Mouse (Mus musculus) G1E (cell line): ENCODE measurements around the gene Actc1. TPM values are rescaled to one million over a fixed set of nuclear protein-coding genes. Genes with fewer than 3 reads are reported as not detected.

ENCODE experiments used
- ATAC-seq: 2 replicates; pipeline ENCODE4 v1.8.0; 2016; ENCODE audit warnings: mild to moderate bottlenecking; ENCODE audit not compliant: insufficient number of reproducible peaks, poor library complexity, low FRiP score, severe bottlenecking; ENCODE audit errors: extremely low read depth
- DNase-seq: peaks from one replicate; pipeline ENCODE4 v3.0.0; 2012; ENCODE audit warnings: low spot score
- H3K27me3 ChIP-seq: 2 replicates; pipeline ENCODE4 v1.6.1; 2012; ENCODE audit warnings: mild to moderate bottlenecking, low read length, inconsistent platforms; ENCODE audit not compliant: insufficient read depth
- H3K36me3 ChIP-seq: replicated peaks from 2 replicates; pipeline ENCODE3; 2012; ENCODE audit warnings: mild to moderate bottlenecking, inconsistent platforms
- H3K4me1 ChIP-seq: 2 replicates; pipeline ENCODE4 v1.6.1; 2012; ENCODE audit warnings: low read depth, low read length, inconsistent platforms, mixed read lengths; ENCODE audit not compliant: insufficient read depth
- H3K4me3 ChIP-seq: 2 replicates; pipeline ENCODE4 v1.5.1; 2012; ENCODE audit warnings: low read depth, mild to moderate bottlenecking, inconsistent platforms, low read length, moderate library complexity, mixed read lengths
- H3K9me3 ChIP-seq: replicated peaks from 2 replicates; pipeline ENCODE4 v1.6.1; 2012; ENCODE audit warnings: inconsistent platforms
- CTCF ChIP-seq: IDR thresholded peaks from 2 replicates; pipeline ENCODE4 v1.5.1; 2012; ENCODE audit warnings: low read depth, low read length, inconsistent platforms, mixed read lengths
- GATA1 ChIP-seq: IDR thresholded peaks from 2 replicates; pipeline ENCODE4 v1.6.1; 2012; ENCODE audit warnings: borderline replicate concordance, low read length, inconsistent platforms, mixed read lengths
- GATA2 ChIP-seq: IDR thresholded peaks from 2 replicates; pipeline ENCODE4 v1.6.1; 2012; ENCODE audit warnings: low read depth, low read length, inconsistent platforms, borderline replicate concordance
- POLR2AphosphoS5 ChIP-seq: IDR thresholded peaks from 2 replicates; pipeline ENCODE4 v1.6.1; 2012; ENCODE audit warnings: low read depth, low read length, inconsistent platforms; ENCODE audit not compliant: insufficient replicate concordance
- TAL1 ChIP-seq: conservative IDR thresholded peaks from 2 replicates; pipeline ENCODE4 v1.6.1; 2012; ENCODE audit warnings: low read depth, low read length, inconsistent platforms, mixed read lengths
- polyA plus RNA-seq: library from polyadenylated mRNA; stranded (reverse); fragments of >175 nt; gene quantifications from 2 replicates; pipeline ENCODE4 v1.2.3, GENCODE M21; 2012
- total RNA-seq, 2 experiments: library from RNA; stranded (forward) in 1 of 2; stranded (reverse) in 1 of 2; fragments of 200-1000 nt in 1 of 2; fragments of >200 nt in 1 of 2; fragmentation: Nextera tagmentation in 1 of 2; gene quantifications; 2 replicates each; pipeline ENCODE4 v1.2.3; 2014 to 2017

Actc1 gene
- total and polyA plus RNA-seq, 3 experiments: not detected

DNA sequence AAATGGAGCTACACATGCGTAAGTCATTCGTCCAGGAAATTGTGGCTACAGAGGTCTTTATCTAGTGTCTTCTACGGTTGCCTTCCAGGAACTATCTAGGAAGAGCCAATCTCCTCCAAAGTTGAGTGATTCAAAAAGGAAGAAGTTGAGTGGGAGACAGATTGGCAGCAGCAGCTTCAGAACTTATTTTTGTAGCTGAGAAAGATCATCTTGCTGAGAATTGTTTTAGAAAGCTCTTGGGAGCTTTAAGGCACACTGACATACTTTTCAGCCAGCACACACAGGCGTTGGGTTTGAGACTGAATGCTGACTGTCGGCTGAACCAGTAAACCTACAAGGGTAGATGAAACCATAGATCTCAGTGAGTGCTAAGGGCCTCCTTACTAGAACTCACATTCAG lies 42.0 kb upstream of the Actc1 start:
- ATAC-seq (no peak), DNase-seq (no peak)
- no peak for TF ChIP-seq CTCF
- TF ChIP-seq POLR2AphosphoS5: no peak
- no peak for TF ChIP-seq GATA1
- no peak for TF ChIP-seq TAL1
- TF ChIP-seq GATA2: no peak

DNA sequence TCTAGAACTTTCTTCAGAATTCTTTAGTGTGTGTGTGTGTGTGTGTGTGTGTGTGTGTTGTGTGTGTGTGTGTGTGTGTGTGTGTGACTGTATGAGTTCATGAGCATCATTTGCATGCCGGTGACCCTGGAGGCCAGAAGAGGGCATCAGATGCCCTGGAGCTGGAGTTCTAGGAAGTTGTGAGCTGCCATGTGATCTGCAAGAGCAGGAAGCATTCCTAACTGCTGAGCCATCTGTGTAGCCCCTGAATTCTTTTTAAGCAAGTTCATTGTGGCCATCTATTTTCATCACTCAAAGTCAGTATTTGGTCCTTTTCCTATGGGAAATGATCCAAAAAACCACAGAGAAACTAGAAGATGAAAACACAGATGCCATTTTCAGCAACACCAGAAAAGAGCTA lies 41.3 kb upstream of the Actc1 start:
- no peak overlapping the region for H3K4me3 ChIP-seq
- H3K4me1 ChIP-seq: peaks cover 15% of the 10 kb centered on the region
- H3K27me3 ChIP-seq: no peaks in the 10 kb centered on the region; the same call in 1 of the 2 replicates
- no peaks in the 10 kb centered on the region for H3K9me3 ChIP-seq
- TF ChIP-seq CTCF: no peak
- TF ChIP-seq POLR2AphosphoS5: no peak
- no peak for TF ChIP-seq GATA1
- TF ChIP-seq TAL1: no peak
- no peak for TF ChIP-seq GATA2
- ATAC-seq: no peak
- DNase-seq: no peak
- peaks cover 19% of the 10 kb centered on the region for H3K36me3 ChIP-seq

More for the DNA sequence above, 42.0 kb upstream of the Actc1 start:
- Histone ChIP-seq H3K36me3 (peaks cover 25% of the 10 kb centered on the region), H3K4me1 (peaks cover 15% of the 10 kb centered on the region), H3K27me3 (no peaks in the 10 kb centered on the region; the same call in 1 of the 2 replicates), H3K9me3 (no peaks in the 10 kb centered on the region), H3K4me3 (no peak overlapping the region)

DNA sequence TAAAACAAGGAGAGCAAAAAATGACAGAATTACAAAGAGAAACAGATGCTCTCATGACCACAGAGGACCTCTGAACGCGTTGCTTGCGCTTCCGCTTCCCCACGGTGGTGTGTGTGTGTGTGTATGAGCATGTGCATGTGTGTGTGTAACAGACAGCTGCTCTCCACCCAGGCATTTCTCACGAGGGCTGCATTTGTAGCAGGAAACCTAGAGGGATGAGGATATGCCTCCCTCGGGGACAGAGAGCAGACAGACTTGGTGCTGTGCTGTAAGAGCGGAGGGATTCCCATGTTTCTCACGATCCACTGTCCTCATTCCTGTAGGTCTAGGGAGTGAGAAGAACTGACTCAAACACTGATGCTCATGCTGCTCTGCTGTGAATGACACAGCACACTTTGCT lies 40.2 kb upstream of the Actc1 start:
- no peaks in the 10 kb centered on the region for H3K9me3 ChIP-seq
- ATAC-seq (no peak), DNase-seq (no peak)
- no peaks in the 10 kb centered on the region; the same call in 1 of the 2 replicates for H3K27me3 ChIP-seq
- peaks cover 9% of the 10 kb centered on the region for H3K36me3 ChIP-seq
- TF ChIP-seq TAL1 (no peak), CTCF (no peak), GATA1 (no peak), GATA2 (no peak), POLR2AphosphoS5 (no peak)
- H3K4me1 ChIP-seq: peaks cover 15% of the 10 kb centered on the region
- no peak overlapping the region for H3K4me3 ChIP-seq

DNA sequence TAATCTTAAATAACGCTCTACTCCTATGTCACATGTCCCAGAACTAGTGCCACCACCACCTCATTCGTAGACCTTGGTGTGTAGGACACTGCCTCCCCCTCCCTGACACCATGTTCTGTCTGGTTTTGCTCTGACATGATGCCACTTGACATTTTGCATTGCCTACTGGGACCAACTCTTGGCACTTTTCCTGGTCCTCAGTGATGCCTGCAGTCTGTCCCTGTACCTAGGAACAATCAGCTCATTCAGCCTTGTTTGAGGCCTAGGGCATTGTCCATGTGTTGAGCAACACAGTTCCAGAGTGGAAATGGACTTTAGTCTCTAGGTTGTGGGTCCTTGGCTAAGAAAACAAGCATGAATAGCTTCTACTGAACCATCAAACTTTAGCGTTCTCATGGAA lies 36.5 kb upstream of the Actc1 start:
- TF ChIP-seq GATA2: no peak
- Histone ChIP-seq H3K4me3 (no peak overlapping the region), H3K36me3 (peaks cover 2% of the 10 kb centered on the region), H3K9me3 (no peaks in the 10 kb centered on the region), H3K27me3 (peaks cover 2% of the 10 kb centered on the region), H3K4me1 (no peaks in the 10 kb centered on the region)
- ATAC-seq: no peak
- no peak for DNase-seq

DNA sequence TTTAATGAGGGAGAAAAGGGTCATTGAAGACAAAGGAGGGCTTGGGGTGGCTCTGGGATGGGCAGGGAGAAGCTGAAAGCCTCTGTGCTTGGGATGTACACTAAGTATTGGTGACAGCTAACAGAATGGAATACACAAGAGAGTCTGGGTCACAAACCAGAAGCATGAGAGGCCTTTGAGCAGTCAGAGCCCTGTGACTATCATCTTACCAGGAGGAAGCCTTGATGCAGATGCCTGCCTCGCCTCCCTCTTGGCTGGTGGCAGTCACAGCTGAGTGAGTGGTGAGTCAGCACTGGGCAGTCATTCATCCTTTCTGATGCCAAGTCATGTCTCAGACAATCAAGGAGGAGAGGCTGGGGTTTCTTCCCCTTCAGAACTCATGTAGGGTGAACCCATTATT lies 33.9 kb upstream of the Actc1 start:
- H3K4me3 ChIP-seq: no peak overlapping the region
- H3K27me3 ChIP-seq: peaks cover 2% of the 10 kb centered on the region; the same call in 1 of the 2 replicates
- ATAC-seq (no peak), DNase-seq (no peak)
- no peaks in the 10 kb centered on the region for H3K4me1 ChIP-seq
- no peaks in the 10 kb centered on the region for H3K9me3 ChIP-seq
- no peaks in the 10 kb centered on the region for H3K36me3 ChIP-seq
- no peak for TF ChIP-seq POLR2AphosphoS5
- no peak for TF ChIP-seq GATA1
- no peak for TF ChIP-seq GATA2
- no peak for TF ChIP-seq CTCF
- TF ChIP-seq TAL1: no peak

DNA sequence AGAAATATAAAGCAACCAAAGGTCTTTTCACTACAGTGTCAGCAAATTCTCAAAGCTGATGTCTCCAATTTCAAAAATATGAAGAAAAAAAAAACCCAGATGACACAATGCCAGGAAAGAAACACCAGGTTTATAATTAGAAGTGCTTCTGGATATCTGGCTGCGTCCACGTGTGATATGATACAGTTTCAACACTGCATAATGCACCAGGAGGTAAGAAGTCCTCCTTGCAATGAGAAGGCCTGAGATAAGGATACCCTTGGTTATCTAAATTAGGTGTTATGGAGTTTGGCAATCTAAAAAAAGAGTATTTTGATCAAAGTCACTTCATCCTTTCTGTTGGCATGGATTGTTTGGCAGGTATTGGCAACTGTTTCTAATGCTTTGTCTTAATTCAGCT lies 18.5 kb upstream of the Actc1 start:
- Histone ChIP-seq H3K9me3 (no peaks in the 10 kb centered on the region), H3K36me3 (no peaks in the 10 kb centered on the region), H3K4me1 (no peaks in the 10 kb centered on the region), H3K27me3 (no peaks in the 10 kb centered on the region; the same call in 1 of the 2 replicates), H3K4me3 (no peak overlapping the region)
- DNase-seq (no peak), ATAC-seq (no peak)
- TF ChIP-seq TAL1 (no peak), POLR2AphosphoS5 (no peak), GATA2 (no peak), CTCF (no peak), GATA1 (no peak)

DNA sequence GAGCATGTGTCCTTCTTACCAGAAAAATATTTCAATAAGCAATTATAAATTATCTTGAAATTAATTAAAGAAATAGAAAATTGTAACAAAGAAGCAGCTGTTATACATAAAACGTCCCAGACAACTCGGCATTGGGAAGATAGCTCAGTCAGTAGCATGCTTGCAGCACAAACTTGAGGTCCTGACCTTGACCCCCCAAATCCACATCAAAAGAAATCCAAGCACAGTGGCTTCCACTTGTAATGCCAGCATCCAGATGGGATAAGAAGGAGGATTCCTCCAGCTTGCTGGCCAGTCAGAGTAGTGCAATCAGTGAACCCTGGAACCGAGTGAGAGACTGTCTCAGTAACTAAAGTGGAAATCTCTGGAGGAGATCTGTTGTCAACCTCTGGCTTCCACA lies 12.9 kb upstream of the Actc1 start:
- H3K27me3 ChIP-seq: peaks cover 2% of the 10 kb centered on the region; the same call in 1 of the 2 replicates
- H3K4me1 ChIP-seq: no peaks in the 10 kb centered on the region
- DNase-seq (no peak), ATAC-seq (no peak)
- TF ChIP-seq GATA1 (no peak), TAL1 (no peak), GATA2 (no peak), CTCF (no peak), POLR2AphosphoS5 (no peak)
- no peak overlapping the region for H3K4me3 ChIP-seq
- no peaks in the 10 kb centered on the region for H3K36me3 ChIP-seq
- H3K9me3 ChIP-seq: no peaks in the 10 kb centered on the region
